Mouse (Mus musculus): ENCODE data around the gene Tent2. TPM values are rescaled to one million over a fixed set of nuclear protein-coding genes. Genes with fewer than 3 reads are reported as not detected.

The Tent2 gene
- polyA plus RNA-seq, 1 experiment from 2014 or later = 55.4 TPM

- WGBS = 73% methylated on average over 1 of the region's 1 CpGs
- Histone ChIP-seq H3K9me3 (ENCODE audit: control insufficient read depth, low read length) (no peaks in the 10 kb centered on the region), H3K4me2 (ENCODE audit: low read depth, low read length) (no peak overlapping the region), H3K27me3 (ENCODE audit: control insufficient read depth, insufficient read depth, low read depth, low read length) (no peaks in the 10 kb centered on the region), H3K36me3 (ENCODE audit: control insufficient read depth, insufficient read depth, low read length) (peaks cover 8% of the 10 kb centered on the region; the same call in 1 of the 2 replicates), H3K4me1 (replicated peaks; ENCODE audit: control insufficient read depth, insufficient read depth, low read length) (no peaks in the 10 kb centered on the region), H3K4me3 (ENCODE audit: low read length) (no peak overlapping the region), H3K27ac (ENCODE audit: low read length) (no peak overlapping the region), H3K9ac (ENCODE audit: low read length) (no peak overlapping the region)
- ATAC-seq (ENCODE audit: low read depth) = no peak
These were observed 38.9 kb downstream of the Tent2 start for GRCm38 (mm10) chr13:93153280-93153679.

GRCm38 (mm10) chr13:93144336-93145167 lies 47.6 kb downstream of the Tent2 start, which contains the start of gene Cmya5:
Gene Cmya5 (minus strand): TSS chr13:93144724.
- Histone ChIP-seq H3K27ac (ENCODE audit: low read length) (peak within 1 kb of the TSS; percentile 93), H3K4me2 (ENCODE audit: low read depth, low read length) (peak within 1 kb of the TSS; percentile 87), H3K27me3 (ENCODE audit: control insufficient read depth, insufficient read depth, low read depth, low read length) (no peaks in the 10 kb centered on the region), H3K9ac (ENCODE audit: low read length) (peak within 1 kb of the TSS; percentile 71), H3K9me3 (ENCODE audit: control insufficient read depth, low read length) (no peaks in the 10 kb centered on the region), H3K4me3 (ENCODE audit: low read length) (peak within 1 kb of the TSS; percentile 60), H3K4me1 (replicated peaks; ENCODE audit: control insufficient read depth, insufficient read depth, low read length) (peaks cover 20% of the 10 kb centered on the region), H3K36me3 (ENCODE audit: control insufficient read depth, insufficient read depth, low read length) (0 out of 2 replicates have a peak, but pooled peaks cover 4% of the 10 kb centered on the region)
- peak; percentile 91 for ATAC-seq (ENCODE audit: low read depth)
- 1% methylated on average over 45 of the region's 45 CpGs for WGBS

- H3K36me3 ChIP-seq (ENCODE audit: control insufficient read depth, insufficient read depth, low read length) = 0 out of 2 replicates have a peak, but pooled peaks cover 4% of the 10 kb centered on the region
- H3K9me3 ChIP-seq (ENCODE audit: control insufficient read depth, low read length) = no peaks in the 10 kb centered on the region
- peaks cover 20% of the 10 kb centered on the region for H3K4me1 ChIP-seq (replicated peaks; ENCODE audit: control insufficient read depth, insufficient read depth, low read length)
- peak; percentile 58; the same call in 1 of the 2 replicates for ATAC-seq (ENCODE audit: low read depth)
- H3K27ac ChIP-seq (ENCODE audit: low read length) = peak overlapping the region; percentile 93
- H3K27me3 ChIP-seq (ENCODE audit: control insufficient read depth, insufficient read depth, low read depth, low read length) = no peaks in the 10 kb centered on the region
- 12% methylated on average over 11 of the region's 11 CpGs for WGBS
- peak overlapping the region; percentile 87 for H3K4me2 ChIP-seq (ENCODE audit: low read depth, low read length)
- H3K4me3 ChIP-seq (ENCODE audit: low read length) = peak overlapping the region; percentile 60
- peak overlapping the region; percentile 71 for H3K9ac ChIP-seq (ENCODE audit: low read length)
These were observed 48.3 kb downstream of the Tent2 start for GRCm38 (mm10) chr13:93143819-93144283.

GRCm38 (mm10) chr13:93141184-93141583 lies 51.0 kb downstream of the Tent2 start:
- Histone ChIP-seq H3K4me2 (ENCODE audit: low read depth, low read length) (no peak overlapping the region), H3K27ac (ENCODE audit: low read length) (no peak overlapping the region), H3K9ac (ENCODE audit: low read length) (no peak overlapping the region), H3K27me3 (ENCODE audit: control insufficient read depth, insufficient read depth, low read depth, low read length) (no peaks in the 10 kb centered on the region), H3K4me3 (ENCODE audit: low read length) (no peak overlapping the region), H3K36me3 (ENCODE audit: control insufficient read depth, insufficient read depth, low read length) (no peaks in the 10 kb centered on the region), H3K4me1 (replicated peaks; ENCODE audit: control insufficient read depth, insufficient read depth, low read length) (peaks cover 20% of the 10 kb centered on the region), H3K9me3 (ENCODE audit: control insufficient read depth, low read length) (no peaks in the 10 kb centered on the region)
- ATAC-seq (ENCODE audit: low read depth) = no peak
- WGBS = 90% methylated on average over 6 of the region's 6 CpGs

DNA sequence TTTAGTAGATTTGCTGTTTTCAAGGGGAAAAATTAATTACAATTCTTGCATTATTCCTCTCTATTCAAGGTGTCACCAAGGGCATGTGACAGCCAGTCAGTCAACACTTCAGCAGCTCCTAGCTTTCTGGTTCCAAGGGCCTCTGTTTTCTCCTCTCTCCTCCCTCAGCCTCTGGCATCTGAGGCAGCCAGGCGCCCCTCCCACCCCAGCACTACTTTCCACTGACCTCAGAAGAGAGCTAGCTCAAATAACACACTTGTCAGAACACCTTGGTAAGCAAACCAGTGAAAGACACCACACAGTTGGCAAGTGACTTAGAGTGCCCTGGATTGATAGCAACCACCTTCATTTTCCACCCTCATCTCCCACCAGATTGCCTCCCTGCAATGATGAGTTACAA lies 54.1 kb downstream of the Tent2 start:
- Histone ChIP-seq H3K9me3 (ENCODE audit: control insufficient read depth, low read length) (no peaks in the 10 kb centered on the region), H3K4me3 (ENCODE audit: low read length) (no peak overlapping the region), H3K9ac (ENCODE audit: low read length) (no peak overlapping the region), H3K36me3 (ENCODE audit: control insufficient read depth, insufficient read depth, low read length) (no peaks in the 10 kb centered on the region), H3K4me2 (ENCODE audit: low read depth, low read length) (no peak overlapping the region), H3K27me3 (ENCODE audit: control insufficient read depth, insufficient read depth, low read depth, low read length) (no peaks in the 10 kb centered on the region), H3K27ac (ENCODE audit: low read length) (peak overlapping the region; percentile 4; the same call in 1 of the 2 replicates), H3K4me1 (replicated peaks; ENCODE audit: control insufficient read depth, insufficient read depth, low read length) (peaks cover 4% of the 10 kb centered on the region)
- ATAC-seq (ENCODE audit: low read depth) = peak; percentile 85
- WGBS = 35% methylated on average over 1 of the region's 1 CpGs

- H3K4me1 ChIP-seq (replicated peaks; ENCODE audit: control insufficient read depth, insufficient read depth, low read length) = no peaks in the 10 kb centered on the region; the same call in 1 of the 2 replicates
- H3K4me3 ChIP-seq (ENCODE audit: low read length) = no peak overlapping the region
- H3K36me3 ChIP-seq (ENCODE audit: control insufficient read depth, insufficient read depth, low read length) = no peaks in the 10 kb centered on the region
- H3K4me2 ChIP-seq (ENCODE audit: low read depth, low read length) = no peak overlapping the region
- H3K27me3 ChIP-seq (ENCODE audit: control insufficient read depth, insufficient read depth, low read depth, low read length) = no peaks in the 10 kb centered on the region
- ATAC-seq (ENCODE audit: low read depth) = no peak
- H3K9ac ChIP-seq (ENCODE audit: low read length) = no peak overlapping the region
- H3K9me3 ChIP-seq (ENCODE audit: control insufficient read depth, low read length) = no peaks in the 10 kb centered on the region
- H3K27ac ChIP-seq (ENCODE audit: low read length) = no peak overlapping the region
- WGBS = 85% methylated on average over 7 of the region's 7 CpGs
These were observed 55.1 kb downstream of the Tent2 start for GRCm38 (mm10) chr13:93137098-93137497.

DNA sequence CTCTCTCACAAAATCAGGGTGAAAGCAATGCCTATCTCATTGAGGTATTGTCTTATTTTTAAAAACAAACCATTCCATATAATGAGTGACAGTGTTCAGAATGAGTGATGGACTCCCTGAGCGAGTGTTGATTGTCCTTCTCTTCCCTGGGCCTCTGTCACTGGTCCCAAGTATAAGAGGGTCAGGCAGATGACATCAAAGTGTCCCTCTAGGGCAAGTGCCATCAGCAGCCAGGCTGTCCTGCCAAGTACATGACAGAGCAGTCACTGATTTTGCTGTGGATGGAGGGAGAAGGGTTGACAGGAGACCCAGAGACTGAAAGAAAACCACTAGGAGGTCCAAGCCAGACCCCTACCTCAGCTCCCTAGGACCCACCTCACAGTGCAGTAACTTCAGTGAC lies 55.9 kb downstream of the Tent2 start:
- no peak overlapping the region for H3K4me3 ChIP-seq (ENCODE audit: low read length)
- WGBS = 81% methylated on average over 1 of the region's 1 CpGs
- H3K27me3 ChIP-seq (ENCODE audit: control insufficient read depth, insufficient read depth, low read depth, low read length) = no peaks in the 10 kb centered on the region
- H3K4me2 ChIP-seq (ENCODE audit: low read depth, low read length) = no peak overlapping the region
- H3K9me3 ChIP-seq (ENCODE audit: control insufficient read depth, low read length) = no peaks in the 10 kb centered on the region
- no peak overlapping the region for H3K9ac ChIP-seq (ENCODE audit: low read length)
- H3K27ac ChIP-seq (ENCODE audit: low read length) = no peak overlapping the region
- H3K36me3 ChIP-seq (ENCODE audit: control insufficient read depth, insufficient read depth, low read length) = no peaks in the 10 kb centered on the region
- H3K4me1 ChIP-seq (replicated peaks; ENCODE audit: control insufficient read depth, insufficient read depth, low read length) = no peaks in the 10 kb centered on the region
- no peak for ATAC-seq (ENCODE audit: low read depth)

DNA sequence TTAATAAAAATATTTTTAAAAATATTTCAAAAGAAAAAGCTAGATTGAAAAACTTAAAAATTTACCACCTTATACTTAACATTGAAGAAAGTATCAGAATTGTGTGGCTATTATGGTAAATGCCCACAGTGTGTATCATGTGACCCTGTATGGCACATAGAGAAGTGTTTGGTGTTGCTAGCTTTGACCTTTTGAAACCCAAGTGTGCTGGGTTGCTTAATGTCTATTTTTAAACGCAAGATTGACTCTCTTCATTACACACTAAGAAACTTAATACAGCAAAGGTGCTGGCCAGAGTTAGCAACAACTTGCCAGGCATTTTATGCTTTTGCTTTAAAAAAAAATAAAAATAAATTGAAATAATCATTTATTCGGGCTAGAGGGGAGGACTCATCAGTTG lies 56.7 kb downstream of the Tent2 start:
- Histone ChIP-seq H3K9me3 (ENCODE audit: control insufficient read depth, low read length) (no peaks in the 10 kb centered on the region), H3K27me3 (ENCODE audit: control insufficient read depth, insufficient read depth, low read depth, low read length) (no peaks in the 10 kb centered on the region), H3K4me3 (ENCODE audit: low read length) (no peak overlapping the region), H3K4me1 (replicated peaks; ENCODE audit: control insufficient read depth, insufficient read depth, low read length) (no peaks in the 10 kb centered on the region), H3K4me2 (ENCODE audit: low read depth, low read length) (no peak overlapping the region), H3K27ac (ENCODE audit: low read length) (no peak overlapping the region), H3K9ac (ENCODE audit: low read length) (no peak overlapping the region), H3K36me3 (ENCODE audit: control insufficient read depth, insufficient read depth, low read length) (no peaks in the 10 kb centered on the region)
- WGBS = 73% methylated on average over 2 of the region's 2 CpGs
- ATAC-seq (ENCODE audit: low read depth) = no peak

DNA sequence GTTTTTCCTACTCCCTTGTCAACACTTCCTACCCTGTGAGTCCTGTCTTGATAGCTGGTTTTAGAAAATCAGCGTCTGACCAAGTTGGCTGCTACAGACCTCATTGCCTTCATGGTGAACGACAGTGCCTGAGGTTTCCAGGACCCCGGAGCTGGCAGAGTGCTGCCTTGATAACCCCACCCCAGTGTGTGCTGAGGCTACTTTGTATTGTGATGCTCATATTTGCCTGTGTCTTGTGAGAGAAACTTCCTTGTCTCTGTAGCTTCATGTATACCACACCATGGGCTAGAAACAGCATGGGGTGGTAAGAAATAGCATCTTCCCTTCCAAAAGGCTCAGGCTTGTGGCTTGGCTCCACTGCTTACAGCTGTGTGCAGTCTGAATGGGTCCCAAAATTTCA lies 61.5 kb downstream of the Tent2 start:
- Histone ChIP-seq H3K4me3 (ENCODE audit: low read length) (no peak overlapping the region), H3K4me2 (ENCODE audit: low read depth, low read length) (no peak overlapping the region), H3K36me3 (ENCODE audit: control insufficient read depth, insufficient read depth, low read length) (no peaks in the 10 kb centered on the region), H3K9me3 (ENCODE audit: control insufficient read depth, low read length) (no peaks in the 10 kb centered on the region), H3K27ac (ENCODE audit: low read length) (no peak overlapping the region), H3K27me3 (ENCODE audit: control insufficient read depth, insufficient read depth, low read depth, low read length) (no peaks in the 10 kb centered on the region), H3K4me1 (replicated peaks; ENCODE audit: control insufficient read depth, insufficient read depth, low read length) (no peaks in the 10 kb centered on the region), H3K9ac (ENCODE audit: low read length) (no peak overlapping the region)
- WGBS = 83% methylated on average over 3 of the region's 3 CpGs
- no peak for ATAC-seq (ENCODE audit: low read depth)

Data from lung, embryonic 16.5 days (tissue).